Mouse (Mus musculus): Measurements from ENCODE around the gene Fbf1. TPM values are rescaled to one million over a fixed set of nuclear protein-coding genes. Genes with fewer than 3 reads are reported as not detected.

Gene Fbf1
- 10 to 100 TPM; 65.5 to 98.0 TPM for total RNA-seq (2021)

GRCm38 (mm10) chr11:116167884-116168439 is at the start of gene Fbf1:
Fbf1 (minus strand) TSS chr11:116168166.
- peak; percentile 96 to 97 for DNase-seq (ENCODE audit: low spot score in 2 of 2)
- intact Hi-C loops (cut with DNase I): loop anchor here (1.0 kb wide), 1 partner anchor 29 kb away; no protein-coding TSS in a partner anchor

GRCm38 (mm10) chr11:116216549-116216948 is 48.6 kb upstream of the Fbf1 start:
- DNase-seq (ENCODE audit: low spot score in 2 of 2): no peak

GRCm38 (mm10) chr11:116215991-116216390 is 48.0 kb upstream of the Fbf1 start:
- intact Hi-C loops (cut with DNase I): no loop called here

More at GRCm38 (mm10) chr11:116216549-116216948, 48.6 kb upstream of the Fbf1 start:
- intact Hi-C loops (cut with DNase I): no loop called here

GRCm38 (mm10) chr11:116215181-116215580 is 47.2 kb upstream of the Fbf1 start:
- intact Hi-C loops (cut with DNase I): no loop called here
- DNase-seq (ENCODE audit: low spot score in 2 of 2): no peak

More at GRCm38 (mm10) chr11:116215991-116216390, 48.0 kb upstream of the Fbf1 start:
- no peak for DNase-seq (ENCODE audit: low spot score in 2 of 2)

GRCm38 (mm10) chr11:116213877-116214510 is 46.0 kb upstream of the Fbf1 start:
- intact Hi-C loops (cut with DNase I): no loop called here
- DNase-seq (ENCODE audit: low spot score in 2 of 2): no peak

GRCm38 (mm10) chr11:116212847-116213246 is 44.9 kb upstream of the Fbf1 start:
- intact Hi-C loops (cut with DNase I): no loop called here

GRCm38 (mm10) chr11:116210696-116211095 is 42.7 kb upstream of the Fbf1 start:
- DNase-seq (ENCODE audit: low spot score in 2 of 2): no peak
- intact Hi-C loops (cut with DNase I): no loop called here

More at GRCm38 (mm10) chr11:116212847-116213246, 44.9 kb upstream of the Fbf1 start:
- DNase-seq (ENCODE audit: low spot score in 2 of 2): no peak

- intact Hi-C loops (cut with DNase I): no loop called here
- DNase-seq (ENCODE audit: low spot score in 2 of 2): no peak
Measured at GRCm38 (mm10) chr11:116209257-116209656, 41.3 kb upstream of the Fbf1 start.

GRCm38 (mm10) chr11:116208660-116209059 is 40.7 kb upstream of the Fbf1 start:
- no peak for DNase-seq (ENCODE audit: low spot score in 2 of 2)
- intact Hi-C loops (cut with DNase I): no loop called here

- intact Hi-C loops (cut with DNase I): no loop called here
- no peak for DNase-seq (ENCODE audit: low spot score in 2 of 2)
Measured at GRCm38 (mm10) chr11:116206678-116207077, 38.7 kb upstream of the Fbf1 start.

GRCm38 (mm10) chr11:116203150-116203549 is 35.2 kb upstream of the Fbf1 start:
- intact Hi-C loops (cut with DNase I): no loop called here
- DNase-seq (ENCODE audit: low spot score in 2 of 2): no peak

- intact Hi-C loops (cut with DNase I): no loop called here
- DNase-seq (ENCODE audit: low spot score in 2 of 2): no peak
Measured at GRCm38 (mm10) chr11:116201151-116201550, 33.2 kb upstream of the Fbf1 start.

- intact Hi-C loops (cut with DNase I): loop anchor here (5.0 kb wide), 1 partner anchor 52 kb away; no protein-coding TSS in a partner anchor
- DNase-seq (ENCODE audit: low spot score in 2 of 2): peak; percentile 97 to 98
Measured at GRCm38 (mm10) chr11:116198639-116199531, 30.9 kb upstream of the Fbf1 start, which contains the start of the genes Ten1 and Acox1. Ten1 (plus strand) TSS chr11:116198855. Acox1 (minus strand) TSS chr11:116199045.

- intact Hi-C loops (cut with DNase I): loop anchor here (5.0 kb wide), 1 partner anchor 51 kb away; no protein-coding TSS in a partner anchor
Measured at GRCm38 (mm10) chr11:116198132-116198531, 30.2 kb upstream of the Fbf1 start.

GRCm38 (mm10) chr11:116197584-116197906 is 29.6 kb upstream of the Fbf1 start:
- no peak for DNase-seq (ENCODE audit: low spot score in 2 of 2)
- intact Hi-C loops (cut with DNase I): loop anchor here (5.0 kb wide), 1 partner anchor 50 kb away; no protein-coding TSS in a partner anchor

More at GRCm38 (mm10) chr11:116198132-116198531, 30.2 kb upstream of the Fbf1 start:
- no peak for DNase-seq (ENCODE audit: low spot score in 2 of 2)

- no peak for DNase-seq (ENCODE audit: low spot score in 2 of 2)
- intact Hi-C loops (cut with DNase I): loop anchor here (5.0 kb wide), 1 partner anchor 50 kb away; no protein-coding TSS in a partner anchor
Measured at GRCm38 (mm10) chr11:116196866-116197583, 29.1 kb upstream of the Fbf1 start.

- intact Hi-C loops (cut with DNase I): loop anchor here (5.0 kb wide), 1 partner anchor 49 kb away; no protein-coding TSS in a partner anchor
Measured at GRCm38 (mm10) chr11:116196336-116196735, 28.4 kb upstream of the Fbf1 start.

GRCm38 (mm10) chr11:116195252-116195651 is 27.3 kb upstream of the Fbf1 start:
- intact Hi-C loops (cut with DNase I): loop anchor here (5.0 kb wide), 1 partner anchor 48 kb away; no protein-coding TSS in a partner anchor
- DNase-seq (ENCODE audit: low spot score in 2 of 2): no peak

More at GRCm38 (mm10) chr11:116196336-116196735, 28.4 kb upstream of the Fbf1 start:
- DNase-seq (ENCODE audit: low spot score in 2 of 2): no peak

GRCm38 (mm10) chr11:116194619-116195018 is 26.7 kb upstream of the Fbf1 start:
- DNase-seq (ENCODE audit: low spot score in 2 of 2): no peak
- intact Hi-C loops (cut with DNase I): loop anchor here (5.0 kb wide), 1 partner anchor 47 kb away; no protein-coding TSS in a partner anchor
